Mouse (Mus musculus) kidney, embryonic 14.5 days (tissue): ENCODE data around the gene Cryba2. TPM values are rescaled to one million over a fixed set of nuclear protein-coding genes. Genes with fewer than 3 reads are reported as not detected.

ENCODE experiments used
- ATAC-seq: fragments of 200-750 bp; cut with Nextera tagmentation; 2 replicates; pipeline ENCODE4 v1.8.0; 2017; ENCODE audit warnings: moderate number of reproducible peaks, mild to moderate bottlenecking, moderate TSS enrichment, moderate library complexity; ENCODE audit not compliant: low FRiP score, low TSS enrichment
- H3K27ac ChIP-seq: fragments of 300-500 bp; sonication (generic); 2 replicates; pipeline ENCODE4 v1.5.1; 2014; ENCODE audit warnings: low read depth, mild to moderate bottlenecking, low read length, moderate library complexity, mixed read lengths
- H3K27me3 ChIP-seq: fragments of 300-500 bp; sonication (generic); 2 replicates; pipeline ENCODE4 v1.6.1; 2014; ENCODE audit warnings: mild to moderate bottlenecking, low read length; ENCODE audit not compliant: control insufficient read depth, insufficient read depth
- H3K36me3 ChIP-seq: fragments of 300-500 bp; sonication (generic); 2 replicates; pipeline ENCODE4 v1.6.1; 2014; ENCODE audit warnings: low read length, mixed read lengths; ENCODE audit not compliant: control insufficient read depth, insufficient read depth
- H3K4me1 ChIP-seq: fragments of 300-500 bp; sonication (generic); 2 replicates; pipeline ENCODE4 v1.6.1; 2014; ENCODE audit warnings: low read length, mixed read lengths; ENCODE audit not compliant: control insufficient read depth, insufficient read depth
- H3K4me2 ChIP-seq: fragments of 300-500 bp; sonication (generic); replicated peaks from 2 replicates; pipeline ENCODE4 v1.6.1; 2014; ENCODE audit warnings: low read depth, mild to moderate bottlenecking, low read length
- H3K4me3 ChIP-seq: fragments of 300-500 bp; sonication (generic); 2 replicates; pipeline ENCODE4 v1.5.1; 2014; ENCODE audit warnings: mild to moderate bottlenecking, low read length
- H3K9ac ChIP-seq: fragments of 300-500 bp; sonication (generic); 2 replicates; pipeline ENCODE4 v1.6.1; 2014; ENCODE audit warnings: low read depth, mild to moderate bottlenecking, low read length, moderate library complexity
- H3K9me3 ChIP-seq: fragments of 300-500 bp; sonication (generic); 2 replicates; pipeline ENCODE4 v1.6.1; 2016; ENCODE audit warnings: low read length; ENCODE audit not compliant: control insufficient read depth
- WGBS: fragments of 180-500 bp; shearing (Covaris S2); extraction: QIAGEN DNeasy Blood & Tissue Kit; methylation state at CpG from one replicate; pipeline ENCODE4 v1.1.7; 2014; 5-methylcytosine and 5-hydroxymethylcytosine counted together
- polyA plus RNA-seq: library from polyadenylated mRNA; unstranded; fragments of >200 nt; fragmentation: Nextera tagmentation; extraction: Ambion mirVana; gene quantifications from 2 replicates; pipeline ENCODE4 v1.2.1, GENCODE M21; 2014

The Cryba2 gene
- polyA plus RNA-seq, 1 experiment from 2014 or later: not detected

- no peaks in the 10 kb centered on the region for H3K27me3 ChIP-seq
- WGBS: 26% methylated on average over 13 of the region's 13 CpGs
- no peak overlapping the region for H3K9ac ChIP-seq
- no peak overlapping the region for H3K4me3 ChIP-seq
- no peaks in the 10 kb centered on the region for H3K9me3 ChIP-seq
- no peak for ATAC-seq
- no peaks in the 10 kb centered on the region for H3K36me3 ChIP-seq
- no peak overlapping the region for H3K4me2 ChIP-seq
- H3K4me1 ChIP-seq: no peaks in the 10 kb centered on the region
- H3K27ac ChIP-seq: no peak overlapping the region
These were observed 22.8 kb upstream of the Cryba2 start for GRCm38 (mm10) chr1:74915706-74916105.

- no peak overlapping the region for H3K4me3 ChIP-seq
- H3K36me3 ChIP-seq: no peaks in the 10 kb centered on the region
- WGBS: 26% methylated on average over 6 of the region's 6 CpGs
- no peak overlapping the region for H3K27ac ChIP-seq
- H3K4me1 ChIP-seq: 0 out of 2 replicates have a peak, but pooled peaks cover 9% of the 10 kb centered on the region
- H3K9ac ChIP-seq: no peak overlapping the region
- H3K4me2 ChIP-seq: no peak overlapping the region
- peaks cover 64% of the 10 kb centered on the region for H3K27me3 ChIP-seq
- no peaks in the 10 kb centered on the region for H3K9me3 ChIP-seq
- ATAC-seq: no peak
These were observed 9.2 kb upstream of the Cryba2 start for GRCm38 (mm10) chr1:74902191-74902590.

- no peak for ATAC-seq
- H3K36me3 ChIP-seq: no peaks in the 10 kb centered on the region
These were observed 8.7 kb upstream of the Cryba2 start for GRCm38 (mm10) chr1:74901686-74902085.

GRCm38 (mm10) chr1:74900341-74901285 lies 7.7 kb upstream of the Cryba2 start:
- peak; percentile 53; the same call in 1 of the 2 replicates for ATAC-seq
- Histone ChIP-seq H3K36me3 (no peaks in the 10 kb centered on the region), H3K4me3 (peak overlapping the region; percentile 26), H3K9ac (peak overlapping the region; percentile 28; the same call in 1 of the 2 replicates), H3K4me2 (peak overlapping the region; percentile 47), H3K27ac (no peak overlapping the region), H3K9me3 (no peaks in the 10 kb centered on the region), H3K27me3 (peaks cover 76% of the 10 kb centered on the region), H3K4me1 (0 out of 2 replicates have a peak, but pooled peaks cover 9% of the 10 kb centered on the region)
- WGBS: under 1% methylated on average over 52 of the region's 66 CpGs

More at GRCm38 (mm10) chr1:74901686-74902085, 8.7 kb upstream of the Cryba2 start:
- 7% methylated on average over 3 of the region's 3 CpGs for WGBS
- no peak overlapping the region for H3K27ac ChIP-seq
- no peaks in the 10 kb centered on the region for H3K9me3 ChIP-seq
- peaks cover 65% of the 10 kb centered on the region for H3K27me3 ChIP-seq
- no peak overlapping the region for H3K4me3 ChIP-seq
- H3K9ac ChIP-seq: no peak overlapping the region
- H3K4me1 ChIP-seq: 0 out of 2 replicates have a peak, but pooled peaks cover 9% of the 10 kb centered on the region
- H3K4me2 ChIP-seq: no peak overlapping the region

- 0 out of 2 replicates have a peak, but pooled peaks cover 9% of the 10 kb centered on the region for H3K4me1 ChIP-seq
- H3K9me3 ChIP-seq: no peaks in the 10 kb centered on the region
- 9% methylated on average over 7 of the region's 10 CpGs for WGBS
- H3K9ac ChIP-seq: no peak overlapping the region
- no peaks in the 10 kb centered on the region for H3K36me3 ChIP-seq
- no peak for ATAC-seq
- no peak overlapping the region for H3K4me3 ChIP-seq
- H3K4me2 ChIP-seq: no peak overlapping the region
- H3K27me3 ChIP-seq: peaks cover 90% of the 10 kb centered on the region
- H3K27ac ChIP-seq: no peak overlapping the region
These were observed 5.9 kb upstream of the Cryba2 start for GRCm38 (mm10) chr1:74898656-74899431.

GRCm38 (mm10) chr1:74897976-74898375 lies 5.0 kb upstream of the Cryba2 start:
- no peak overlapping the region for H3K4me3 ChIP-seq
- 3% methylated on average over 7 of the region's 7 CpGs for WGBS
- no peak for ATAC-seq
- no peaks in the 10 kb centered on the region for H3K36me3 ChIP-seq
- no peak overlapping the region for H3K9ac ChIP-seq
- no peak overlapping the region for H3K4me2 ChIP-seq
- 0 out of 2 replicates have a peak, but pooled peaks cover 14% of the 10 kb centered on the region for H3K4me1 ChIP-seq
- no peak overlapping the region for H3K27ac ChIP-seq
- H3K9me3 ChIP-seq: no peaks in the 10 kb centered on the region
- peaks cover 95% of the 10 kb centered on the region for H3K27me3 ChIP-seq

GRCm38 (mm10) chr1:74894966-74895365 lies 2.0 kb upstream of the Cryba2 start:
- H3K27me3 ChIP-seq: peaks cover 95% of the 10 kb centered on the region
- 18% methylated on average over 4 of the region's 4 CpGs for WGBS
- H3K4me1 ChIP-seq: 0 out of 2 replicates have a peak, but pooled peaks cover 5% of the 10 kb centered on the region
- H3K36me3 ChIP-seq: no peaks in the 10 kb centered on the region
- no peak overlapping the region for H3K4me3 ChIP-seq
- H3K27ac ChIP-seq: no peak overlapping the region
- ATAC-seq: no peak
- H3K4me2 ChIP-seq: no peak overlapping the region
- H3K9me3 ChIP-seq: no peaks in the 10 kb centered on the region
- no peak overlapping the region for H3K9ac ChIP-seq

- Histone ChIP-seq H3K27me3 (peaks cover 88% of the 10 kb centered on the region), H3K4me2 (peak overlapping the region; percentile 26; the same call in 1 of the 2 replicates), H3K36me3 (no peaks in the 10 kb centered on the region), H3K9ac (no peak overlapping the region), H3K4me3 (no peak overlapping the region), H3K4me1 (0 out of 2 replicates have a peak, but pooled peaks cover 5% of the 10 kb centered on the region), H3K9me3 (no peaks in the 10 kb centered on the region), H3K27ac (no peak overlapping the region)
- ATAC-seq: 0 out of 2 replicates have a peak, but pooled peaks have one; percentile 20
- WGBS: 1% methylated on average over 39 of the region's 39 CpGs
These were observed 401 bp downstream of the Cryba2 start for GRCm38 (mm10) chr1:74892351-74893133.
